Comparison of ENCODE assay signal across 19 mouse cellular contexts in genomic region chr2:134350442-134350841, GRCm38 (mm10).
A peak's percentile ranks its signal among the peaks of the same experiment; 100 is the strongest.
DNase-seq lines count a peak whose midpoint lies in the region; ATAC-seq lines count a peak whose summit lies in the region.
"Had no signal": no experiment of that assay in that cellular context is flagged by ENCODE, and none has a peak within 500 bp of the region (broad histone marks: within the 10 kb centered on the region; RNA-seq: fewer than 3 reads in every experiment).

No protein-coding gene starts in this region.

- 0 out of 2 replicates have a peak overlapping the region, but pooled peaks have one; percentile 8 for H3K4me2 ChIP-seq in hindbrain, embryonic 13.5 days
- H3K4me2 ChIP-seq in hindbrain, embryonic 12.5 days (replicated peaks), result no peak overlapping the region
- H3K4me2 ChIP-seq in forebrain, embryonic 12.5 days, result no peak overlapping the region
- H3K4me2 ChIP-seq in midbrain, embryonic 14.5 days (ENCODE audit: low read length), result no peak overlapping the region
- H3K4me2 ChIP-seq in liver, embryonic 12.5 days, result no peak overlapping the region
- H3K4me2 ChIP-seq: kidney, embryonic 15.5 days; liver, embryonic 11.5 days; lung, embryonic 14.5 days had no signal

- peak; percentile 39; the same call in 1 of the 2 replicates for ATAC-seq in hindbrain, embryonic 13.5 days (ENCODE audit: low FRiP score)
- ATAC-seq in hindbrain, embryonic 12.5 days (ENCODE audit: low FRiP score), result no peak
- ATAC-seq in forebrain, embryonic 12.5 days (ENCODE audit: low FRiP score), result peak; percentile 68; the same call in 1 of the 2 replicates
- ATAC-seq in midbrain, embryonic 14.5 days (ENCODE audit: low FRiP score, low TSS enrichment), result peak; percentile 50; the same call in 1 of the 2 replicates
- no peak for ATAC-seq in liver, embryonic 12.5 days
- ATAC-seq: inflammation-experienced regulatory T-cells, adult 6 months had no signal

- no peak overlapping the region for H3K4me3 ChIP-seq in hindbrain, embryonic 13.5 days
- H3K4me3 ChIP-seq in hindbrain, embryonic 12.5 days, result no peak overlapping the region
- H3K4me3 ChIP-seq in forebrain, embryonic 12.5 days (replicated peaks), result no peak overlapping the region
- no peak overlapping the region for H3K4me3 ChIP-seq in midbrain, embryonic 14.5 days (replicated peaks; ENCODE audit: low read depth, low read length)
- H3K4me3 ChIP-seq in liver, embryonic 12.5 days, result no peak overlapping the region
- H3K4me3 ChIP-seq: kidney, embryonic 15.5 days had no signal

- H3K27me3 ChIP-seq in hindbrain, embryonic 13.5 days, result no peaks in the 10 kb centered on the region
- H3K27me3 ChIP-seq in hindbrain, embryonic 12.5 days, result no peaks in the 10 kb centered on the region
- H3K27me3 ChIP-seq in forebrain, embryonic 12.5 days, result no peaks in the 10 kb centered on the region
- H3K27me3 ChIP-seq in midbrain, embryonic 14.5 days (ENCODE audit: control insufficient read depth, insufficient read depth, low read length), result no peaks in the 10 kb centered on the region
- no peaks in the 10 kb centered on the region for H3K27me3 ChIP-seq in liver, embryonic 12.5 days (replicated peaks)
- H3K27me3 ChIP-seq: CH12.LX; kidney, embryonic 15.5 days had no signal

- H3K9me3 ChIP-seq in hindbrain, embryonic 13.5 days, result no peaks in the 10 kb centered on the region
- no peaks in the 10 kb centered on the region for H3K9me3 ChIP-seq in hindbrain, embryonic 12.5 days (replicated peaks)
- H3K9me3 ChIP-seq in forebrain, embryonic 12.5 days, result no peaks in the 10 kb centered on the region
- H3K9me3 ChIP-seq in midbrain, embryonic 14.5 days (ENCODE audit: control insufficient read depth, low read length), result no peaks in the 10 kb centered on the region
- no peaks in the 10 kb centered on the region for H3K9me3 ChIP-seq in liver, embryonic 12.5 days (replicated peaks)
- H3K9me3 ChIP-seq: kidney, embryonic 15.5 days had no signal

- peak; percentile 88 for DNase-seq in Muller cell, postnatal 12 days (ENCODE audit: inconsistent ontology term)
- peak; percentile 19 for DNase-seq in midbrain, embryonic 14.5 days
- no peak for DNase-seq in frontal cortex, postnatal 10 days (ENCODE audit: low spot score in 2 of 2)
- no peak for DNase-seq in right cerebral cortex, postnatal 25 days
- DNase-seq: adrenal gland, adult 2 months; gastrocnemius, postnatal 25 days; layer of hippocampus, postnatal 36 days; lung, embryonic 14.5 days; lung, postnatal 4 days; right cerebral cortex, adult 18-20 months; thymus, postnatal 4 days had no signal

- WGBS in hindbrain, embryonic 13.5 days, result 55% methylated on average over 2 of the region's 2 CpGs
- WGBS in hindbrain, embryonic 12.5 days, result 73% methylated on average over 2 of the region's 2 CpGs
- 36% methylated on average over 2 of the region's 2 CpGs for WGBS in forebrain, embryonic 12.5 days
- WGBS in midbrain, embryonic 14.5 days, result 59% methylated on average over 2 of the region's 2 CpGs
- 62% methylated on average over 2 of the region's 2 CpGs for WGBS in liver, embryonic 12.5 days (ENCODE audit: insufficient replicate concordance)

- H3K4me1 ChIP-seq in hindbrain, embryonic 13.5 days (replicated peaks), result 0 out of 2 replicates have a peak, but pooled peaks cover 5% of the 10 kb centered on the region
- 0 out of 2 replicates have a peak, but pooled peaks cover 2% of the 10 kb centered on the region for H3K4me1 ChIP-seq in hindbrain, embryonic 12.5 days
- H3K4me1 ChIP-seq in forebrain, embryonic 12.5 days, result peaks cover 6% of the 10 kb centered on the region
- H3K4me1 ChIP-seq in midbrain, embryonic 14.5 days (ENCODE audit: control insufficient read depth, insufficient read depth, low read length), result no peaks in the 10 kb centered on the region
- H3K4me1 ChIP-seq in liver, embryonic 12.5 days, result no peaks in the 10 kb centered on the region
- H3K4me1 ChIP-seq: kidney, embryonic 15.5 days had no signal

- H3K27ac ChIP-seq in hindbrain, embryonic 13.5 days, result no peak overlapping the region
- no peak overlapping the region for H3K27ac ChIP-seq in hindbrain, embryonic 12.5 days
- H3K27ac ChIP-seq in forebrain, embryonic 12.5 days, result peak overlapping the region; percentile 62
- H3K27ac ChIP-seq in midbrain, embryonic 14.5 days (replicated peaks; ENCODE audit: low read depth, low read length), result no peak overlapping the region; the same call in 1 of the 2 replicates
- H3K27ac ChIP-seq in liver, embryonic 12.5 days, result no peak overlapping the region
- H3K27ac ChIP-seq: kidney, embryonic 15.5 days had no signal

- H3K9ac ChIP-seq in hindbrain, embryonic 13.5 days, result no peak overlapping the region
- no peak overlapping the region for H3K9ac ChIP-seq in hindbrain, embryonic 12.5 days
- H3K9ac ChIP-seq in forebrain, embryonic 12.5 days, result no peak overlapping the region
- no peak overlapping the region for H3K9ac ChIP-seq in midbrain, embryonic 14.5 days (replicated peaks; ENCODE audit: low read length)
- H3K9ac ChIP-seq in liver, embryonic 12.5 days, result no peak overlapping the region
- H3K9ac ChIP-seq: kidney, embryonic 15.5 days; lung, embryonic 14.5 days had no signal

- H3K36me3 ChIP-seq in hindbrain, embryonic 13.5 days, result no peaks in the 10 kb centered on the region
- no peaks in the 10 kb centered on the region for H3K36me3 ChIP-seq in hindbrain, embryonic 12.5 days
- no peaks in the 10 kb centered on the region for H3K36me3 ChIP-seq in forebrain, embryonic 12.5 days (replicated peaks)
- H3K36me3 ChIP-seq in midbrain, embryonic 14.5 days (ENCODE audit: control insufficient read depth, insufficient read depth, low read length), result no peaks in the 10 kb centered on the region
- H3K36me3 ChIP-seq in liver, embryonic 12.5 days, result no peaks in the 10 kb centered on the region
- H3K36me3 ChIP-seq: kidney, embryonic 15.5 days had no signal

Comparison
In these comparisons a context has a peak if more than half of its experiments do, and no peak if none do; other contexts are left out.
1. ATAC-seq: peak in hindbrain, embryonic 13.5 days (single experiment), forebrain, embryonic 12.5 days (single experiment) and midbrain, embryonic 14.5 days (single experiment); none in hindbrain, embryonic 12.5 days (single experiment) and liver, embryonic 12.5 days (single experiment).
2. DNase-seq: peak in Muller cell, postnatal 12 days (single experiment) and midbrain, embryonic 14.5 days (single experiment); none in frontal cortex, postnatal 10 days (0 of 2) and right cerebral cortex, postnatal 25 days (single experiment).